Mouse (Mus musculus): Measurements from ENCODE around the gene Gm45783. TPM values are rescaled to one million over a fixed set of nuclear protein-coding genes. Genes with fewer than 3 reads are reported as not detected.
A peak's percentile ranks its signal among the peaks of the same experiment; 100 is the strongest.
"Not testable (repeated sequence)": the region's sequence is repeated elsewhere in the genome, so short reads cannot be mapped to it uniquely, and the experiment has no call there.

Gene Gm45783
- not detected in 2 replicates for polyA plus RNA-seq (2014; fragmentation: Nextera tagmentation; extraction: Ambion mirVana)

DNA sequence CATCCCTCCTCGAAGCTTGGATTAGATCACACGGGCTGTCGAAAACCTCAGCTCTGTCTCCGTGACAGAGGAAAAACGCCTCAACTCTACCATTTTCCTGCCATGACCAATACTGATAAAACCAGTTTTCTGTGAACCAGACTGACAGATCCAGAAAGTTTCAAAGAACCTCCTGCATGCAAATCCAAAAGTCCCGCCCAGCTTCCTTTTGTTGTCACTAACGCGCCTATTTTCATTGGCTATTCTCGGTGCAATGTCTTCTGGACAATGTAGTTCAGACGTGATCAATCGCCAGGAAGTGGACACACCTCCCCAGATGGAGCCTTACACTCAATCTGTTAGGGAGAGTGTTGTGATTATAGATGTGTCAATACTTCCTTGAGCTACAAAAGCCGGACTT, at the start of gene Gm45783:
Gene Gm45783, minus strand, starts transcription at position 143 of the 400 bp plus-strand sequence.
- not testable (repeated sequence) for H3K4me3 ChIP-seq (replicated peaks; ENCODE audit: low read depth, low read length); H3K27ac ChIP-seq (replicated peaks; ENCODE audit: low read depth, low read length); H3K4me2 ChIP-seq (ENCODE audit: low read length); H3K9me3 ChIP-seq (ENCODE audit: control insufficient read depth, low read length); ATAC-seq (ENCODE audit: low FRiP score, low TSS enrichment); H3K36me3 ChIP-seq (ENCODE audit: control insufficient read depth, insufficient read depth, low read length); H3K4me1 ChIP-seq (ENCODE audit: control insufficient read depth, insufficient read depth, low read length); H3K27me3 ChIP-seq (ENCODE audit: control insufficient read depth, insufficient read depth, low read length); H3K9ac ChIP-seq (replicated peaks; ENCODE audit: low read length); DNase-seq
- 54% methylated on average over 12 of the region's 12 CpGs for WGBS

DNA sequence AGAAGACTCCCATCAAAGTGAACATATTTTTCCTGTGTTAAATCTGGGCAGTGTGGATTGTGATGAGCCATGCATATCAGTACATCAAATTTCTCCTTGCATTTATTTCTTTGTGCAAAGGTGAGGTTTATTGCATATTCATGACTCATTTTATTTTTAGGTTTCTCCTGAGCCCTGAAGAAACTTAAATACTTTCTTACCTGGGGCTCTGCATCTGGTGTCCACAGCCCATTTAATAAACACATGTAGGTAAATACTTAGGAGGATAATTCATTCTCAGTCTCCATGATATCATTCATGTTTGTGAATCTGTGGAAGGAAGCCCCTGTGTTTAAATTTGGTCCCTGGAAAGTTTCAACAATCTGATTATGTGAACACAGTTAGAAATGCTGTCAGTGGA, 25.2 kb upstream of the Gm45783 start, which contains the start of gene Vmn2r31:
Gene Vmn2r31, minus strand, starts transcription at position 101 of the 400 bp plus-strand sequence.
- H3K27ac ChIP-seq (replicated peaks; ENCODE audit: low read depth, low read length); ATAC-seq (ENCODE audit: low FRiP score, low TSS enrichment); H3K9me3 ChIP-seq (ENCODE audit: control insufficient read depth, low read length): not testable (repeated sequence)

DNA sequence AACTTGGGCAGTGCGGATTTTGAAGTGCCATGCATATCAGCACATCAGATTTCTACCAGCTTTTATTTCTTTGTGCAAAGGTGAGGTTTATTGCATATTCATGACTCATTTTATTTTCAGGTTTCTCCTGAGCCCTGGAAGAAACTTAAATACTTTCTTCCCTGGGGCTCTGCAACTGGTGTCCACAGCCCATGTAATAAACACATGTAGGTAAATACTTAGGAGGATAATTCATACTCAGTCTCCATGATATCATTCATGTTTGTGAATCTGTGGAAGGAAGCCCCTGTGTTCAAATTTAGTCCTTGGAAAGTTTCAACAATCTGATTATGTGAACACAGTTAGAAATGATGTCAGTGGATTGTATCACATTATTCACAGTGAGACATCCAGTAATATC, 36.9 kb downstream of the Gm45783 start, which contains the start of gene Vmn2r30:
Gene Vmn2r30, minus strand, starts transcription at position 101 of the 400 bp plus-strand sequence.
- not testable (repeated sequence) for H3K27ac ChIP-seq (replicated peaks; ENCODE audit: low read depth, low read length); ATAC-seq (ENCODE audit: low FRiP score, low TSS enrichment); H3K4me1 ChIP-seq (ENCODE audit: control insufficient read depth, insufficient read depth, low read length); H3K4me3 ChIP-seq (replicated peaks; ENCODE audit: low read depth, low read length); H3K36me3 ChIP-seq (ENCODE audit: control insufficient read depth, insufficient read depth, low read length); H3K9ac ChIP-seq (replicated peaks; ENCODE audit: low read length); H3K9me3 ChIP-seq (ENCODE audit: control insufficient read depth, low read length); H3K27me3 ChIP-seq (ENCODE audit: control insufficient read depth, insufficient read depth, low read length); H3K4me2 ChIP-seq (ENCODE audit: low read length); DNase-seq
- no CpG with 5 or more reads among the region's 1 CpGs for WGBS

More for the DNA sequence above, 25.2 kb upstream of the Gm45783 start, which contains the start of gene Vmn2r31:
- not testable (repeated sequence) for H3K4me3 ChIP-seq (replicated peaks; ENCODE audit: low read depth, low read length); H3K4me2 ChIP-seq (ENCODE audit: low read length); H3K9ac ChIP-seq (replicated peaks; ENCODE audit: low read length); H3K4me1 ChIP-seq (ENCODE audit: control insufficient read depth, insufficient read depth, low read length); H3K36me3 ChIP-seq (ENCODE audit: control insufficient read depth, insufficient read depth, low read length); DNase-seq; H3K27me3 ChIP-seq (ENCODE audit: control insufficient read depth, insufficient read depth, low read length)

DNA sequence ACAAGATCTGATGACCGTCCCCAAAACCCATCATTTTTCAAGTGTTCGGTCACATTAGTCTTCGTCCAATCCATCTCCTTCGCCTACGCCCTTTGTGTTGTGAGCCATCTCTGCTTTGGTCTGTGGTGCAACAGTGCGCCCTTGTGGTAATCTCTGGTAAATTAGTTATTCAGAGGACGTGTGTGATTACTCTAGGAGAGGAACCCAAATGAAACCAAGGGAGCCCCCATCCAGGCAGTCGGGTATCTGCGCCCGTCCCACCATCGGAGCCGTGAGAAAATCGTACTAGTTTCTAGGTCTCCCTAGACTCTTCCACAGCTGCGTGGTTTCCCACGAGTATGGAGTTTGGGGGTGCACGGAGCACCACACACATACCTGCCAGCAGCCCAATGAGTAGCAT, 78.8 kb downstream of the Gm45783 start:
- no peaks in the 10 kb centered on the region for H3K27me3 ChIP-seq (ENCODE audit: control insufficient read depth, insufficient read depth, low read length)
- 81% methylated on average over 16 of the region's 16 CpGs for WGBS
- H3K9me3 ChIP-seq (ENCODE audit: control insufficient read depth, low read length): no peaks in the 10 kb centered on the region
- no peak overlapping the region for H3K9ac ChIP-seq (replicated peaks; ENCODE audit: low read length)
- H3K4me1 ChIP-seq (ENCODE audit: control insufficient read depth, insufficient read depth, low read length): no peaks in the 10 kb centered on the region
- no peak overlapping the region for H3K4me2 ChIP-seq (ENCODE audit: low read length)
- peaks cover 53% of the 10 kb centered on the region for H3K36me3 ChIP-seq (ENCODE audit: control insufficient read depth, insufficient read depth, low read length)
- no peak overlapping the region for H3K27ac ChIP-seq (replicated peaks; ENCODE audit: low read depth, low read length)
- ATAC-seq (ENCODE audit: low FRiP score, low TSS enrichment) (no peak), DNase-seq (peak; percentile 65)
- H3K4me3 ChIP-seq (replicated peaks; ENCODE audit: low read depth, low read length): no peak overlapping the region

Small RNAs within 50 kb of the gene (microRNA-seq; reads per million reads assigned to microRNA genes)
- 2.4 reads per million, percentile 15 among the genes with 10 or more reads in this experiment for gene Mir5620

Other genes starting within 250 kb of the Gm45783 start
- 14.0 and 16.7 TPM in 2 replicates for gene Zfp773, start 237.8 kb downstream of the Gm45783 start, polyA plus RNA-seq (2014; fragmentation: Nextera tagmentation; extraction: Ambion mirVana)
- gene Zfp418, start 203.2 kb downstream of the Gm45783 start, polyA plus RNA-seq (2014; fragmentation: Nextera tagmentation; extraction: Ambion mirVana): 3.6 and 4.2 TPM in 2 replicates
- gene Zfp772, start 164.6 kb downstream of the Gm45783 start, polyA plus RNA-seq (2014; fragmentation: Nextera tagmentation; extraction: Ambion mirVana): 9.1 and 10.3 TPM in 2 replicates
- gene Vmn2r29, start 127.2 kb downstream of the Gm45783 start, polyA plus RNA-seq (2014; fragmentation: Nextera tagmentation; extraction: Ambion mirVana): 0.73 and 1.0 TPM in 2 replicates
- 10.2 and 13.8 TPM in 2 replicates for gene Gm45844, start 96.3 kb downstream of the Gm45783 start, polyA plus RNA-seq (2014; fragmentation: Nextera tagmentation; extraction: Ambion mirVana)
- gene Clcn4, start 73.7 kb downstream of the Gm45783 start, polyA plus RNA-seq (2014; fragmentation: Nextera tagmentation; extraction: Ambion mirVana): 166 and 179 TPM in 2 replicates
- not detected in 2 replicates for gene Vmn2r30, start 37.0 kb downstream of the Gm45783 start, polyA plus RNA-seq (2014; fragmentation: Nextera tagmentation; extraction: Ambion mirVana)
- not detected in 2 replicates for gene Vmn2r31, start 25.1 kb upstream of the Gm45783 start, polyA plus RNA-seq (2014; fragmentation: Nextera tagmentation; extraction: Ambion mirVana)
- gene Vmn2r32, start 105.4 kb upstream of the Gm45783 start, polyA plus RNA-seq (2014; fragmentation: Nextera tagmentation; extraction: Ambion mirVana): not detected in 2 replicates
- gene Vmn2r33, start 192.2 kb upstream of the Gm45783 start, polyA plus RNA-seq (2014; fragmentation: Nextera tagmentation; extraction: Ambion mirVana): not detected in 2 replicates

Measured in midbrain, embryonic 14.5 days (tissue).